Mouse (Mus musculus): Measurements from ENCODE around the gene Shh.

- no peak for TF ChIP-seq POLR2A (IDR thresholded peaks at IDR 0.05; ENCODE audit: borderline replicate concordance, low read depth, low read length)
- no peak for TF ChIP-seq CTCF (IDR thresholded peaks at IDR 0.05; ENCODE audit: low read depth, low read length)
Measured at GRCm38 (mm10) chr5:28464361-28465098, 2.5 kb downstream of the Shh start.
